Mouse (Mus musculus): ENCODE results near the gene Spata3. TPM values are rescaled to one million over a fixed set of nuclear protein-coding genes. Genes with fewer than 3 reads are reported as not detected.
"Not testable (repeated sequence)": the region's sequence is repeated elsewhere in the genome, so short reads cannot be mapped to it uniquely, and the experiment has no call there.

The Spata3 gene
- polyA plus RNA-seq, 1 experiment from 2014 or later, result not detected

DNA sequence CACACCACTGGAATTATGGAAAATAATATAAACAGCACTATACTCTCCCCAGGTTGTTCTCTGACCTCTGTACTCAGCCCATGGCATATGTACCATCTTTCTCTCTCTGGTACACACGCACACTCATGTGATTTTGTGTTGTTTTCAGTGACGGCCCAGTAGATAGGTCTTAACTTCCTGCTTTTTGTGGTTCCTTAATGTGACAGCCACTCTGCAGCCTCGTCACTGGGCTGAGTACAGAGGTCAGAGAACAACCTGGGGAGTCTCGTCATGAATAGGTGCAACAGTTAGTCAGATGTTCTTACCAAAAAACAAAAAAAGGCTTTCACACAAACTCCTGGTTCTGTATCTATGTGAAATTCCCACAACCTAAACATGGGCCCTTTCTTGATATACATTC is 28.3 kb upstream of the Spata3 start:
- Histone ChIP-seq H3K9ac (ENCODE audit: low read length) (no peak overlapping the region), H3K27ac (ENCODE audit: low read depth, low read length) (no peak overlapping the region), H3K4me2 (ENCODE audit: low read depth) (no peak overlapping the region), H3K4me1 (ENCODE audit: control insufficient read depth, insufficient read depth, low read length) (no peaks in the 10 kb centered on the region), H3K4me3 (ENCODE audit: low read depth, low read length) (no peak overlapping the region), H3K27me3 (ENCODE audit: control insufficient read depth, insufficient read depth, low read length) (no peaks in the 10 kb centered on the region), H3K36me3 (ENCODE audit: control insufficient read depth, insufficient read depth, low read length) (no peaks in the 10 kb centered on the region), H3K9me3 (ENCODE audit: control insufficient read depth, low read length) (no peaks in the 10 kb centered on the region)
- no peak for ATAC-seq (ENCODE audit: insufficient read depth, low FRiP score, low TSS enrichment)
- DNase-seq (ENCODE audit: low spot score), result no peak
- WGBS, result 78% methylated on average over 4 of the region's 4 CpGs

DNA sequence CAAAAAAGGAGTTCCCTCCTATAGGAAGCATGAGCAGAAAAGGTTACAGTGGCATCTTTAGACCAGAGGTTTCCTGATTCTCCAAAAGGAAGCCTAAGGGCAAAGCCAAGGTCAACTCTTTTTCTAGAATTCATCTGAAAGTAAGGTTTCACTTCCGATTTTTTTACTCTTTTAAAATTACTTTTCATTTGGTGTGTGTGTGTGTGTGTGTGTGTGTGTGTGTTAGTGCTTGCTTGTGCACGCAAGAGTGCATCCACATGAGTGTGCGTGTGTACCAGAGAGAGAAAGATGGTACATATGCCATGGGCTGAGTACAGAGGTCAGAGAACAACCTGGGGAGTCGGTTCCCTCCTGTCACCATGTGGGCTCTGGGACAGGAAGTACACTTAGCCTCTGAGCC is 27.7 kb upstream of the Spata3 start:
- not testable (repeated sequence) for H3K4me2 ChIP-seq (ENCODE audit: low read depth); H3K36me3 ChIP-seq (ENCODE audit: control insufficient read depth, insufficient read depth, low read length); H3K4me3 ChIP-seq (ENCODE audit: low read depth, low read length); H3K27me3 ChIP-seq (ENCODE audit: control insufficient read depth, insufficient read depth, low read length); H3K9me3 ChIP-seq (ENCODE audit: control insufficient read depth, low read length); H3K4me1 ChIP-seq (ENCODE audit: control insufficient read depth, insufficient read depth, low read length); ATAC-seq (ENCODE audit: insufficient read depth, low FRiP score, low TSS enrichment); H3K9ac ChIP-seq (ENCODE audit: low read length); H3K27ac ChIP-seq (ENCODE audit: low read depth, low read length); DNase-seq (ENCODE audit: low spot score)
- 88% methylated on average over 4 of the region's 4 CpGs for WGBS

DNA sequence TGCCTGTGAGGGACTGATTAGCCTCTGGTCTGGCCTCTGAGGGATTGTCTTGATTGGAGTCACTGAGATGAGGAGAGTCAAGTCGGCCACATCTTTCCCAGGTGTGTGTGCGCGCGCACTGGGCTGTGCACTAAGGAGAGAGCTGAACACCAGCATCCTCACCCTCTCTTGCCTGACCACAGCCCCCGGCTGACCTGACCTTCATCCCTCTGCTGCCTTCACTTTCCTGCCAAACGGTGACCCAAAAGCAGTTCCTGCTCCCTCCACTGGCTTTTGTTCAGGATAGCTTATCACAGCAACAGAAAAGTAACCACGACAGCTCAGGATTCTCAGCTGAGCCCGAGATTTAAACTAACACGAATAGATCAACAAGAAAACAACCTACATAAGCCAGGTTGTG is 24.4 kb upstream of the Spata3 start:
- H3K9me3 ChIP-seq (ENCODE audit: control insufficient read depth, low read length), result no peaks in the 10 kb centered on the region
- no peak overlapping the region for H3K27ac ChIP-seq (ENCODE audit: low read depth, low read length)
- ATAC-seq (ENCODE audit: insufficient read depth, low FRiP score, low TSS enrichment), result no peak

DNA sequence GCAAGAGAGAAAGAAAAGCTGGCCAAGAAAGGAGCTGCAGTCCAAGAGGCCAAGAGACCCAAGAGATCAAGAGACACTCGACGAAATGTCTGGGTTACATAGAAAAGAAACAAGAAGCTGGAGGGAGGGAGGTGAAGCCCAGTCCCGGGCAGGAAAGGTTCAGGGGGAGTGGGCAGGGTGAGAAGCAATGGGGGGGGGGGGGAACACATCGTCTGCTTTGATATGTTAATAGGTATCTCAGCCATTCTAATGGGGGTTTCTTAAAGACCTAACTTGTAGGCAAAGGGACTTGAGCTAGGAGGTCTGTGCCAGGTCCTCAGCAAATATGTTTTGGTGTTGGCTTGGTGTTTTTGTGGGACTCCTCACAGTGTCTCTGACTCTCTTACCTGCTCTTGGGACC is 23.1 kb upstream of the Spata3 start:
- Histone ChIP-seq H3K4me1 (ENCODE audit: control insufficient read depth, insufficient read depth, low read length) (no peaks in the 10 kb centered on the region), H3K27me3 (ENCODE audit: control insufficient read depth, insufficient read depth, low read length) (no peaks in the 10 kb centered on the region), H3K36me3 (ENCODE audit: control insufficient read depth, insufficient read depth, low read length) (no peaks in the 10 kb centered on the region), H3K4me2 (ENCODE audit: low read depth) (no peak overlapping the region), H3K27ac (ENCODE audit: low read depth, low read length) (no peak overlapping the region), H3K9ac (ENCODE audit: low read length) (no peak overlapping the region), H3K9me3 (ENCODE audit: control insufficient read depth, low read length) (no peaks in the 10 kb centered on the region), H3K4me3 (ENCODE audit: low read depth, low read length) (no peak overlapping the region)
- WGBS, result 58% methylated on average over 4 of the region's 4 CpGs
- ATAC-seq (ENCODE audit: insufficient read depth, low FRiP score, low TSS enrichment), result no peak
- no peak for DNase-seq (ENCODE audit: low spot score)

More for the DNA sequence above, 24.4 kb upstream of the Spata3 start:
- no peak overlapping the region for H3K9ac ChIP-seq (ENCODE audit: low read length)
- H3K27me3 ChIP-seq (ENCODE audit: control insufficient read depth, insufficient read depth, low read length), result no peaks in the 10 kb centered on the region
- H3K36me3 ChIP-seq (ENCODE audit: control insufficient read depth, insufficient read depth, low read length), result no peaks in the 10 kb centered on the region
- H3K4me1 ChIP-seq (ENCODE audit: control insufficient read depth, insufficient read depth, low read length), result no peaks in the 10 kb centered on the region
- no peak for DNase-seq (ENCODE audit: low spot score)
- H3K4me3 ChIP-seq (ENCODE audit: low read depth, low read length), result no peak overlapping the region
- no peak overlapping the region for H3K4me2 ChIP-seq (ENCODE audit: low read depth)
- 90% methylated on average over 9 of the region's 9 CpGs for WGBS

DNA sequence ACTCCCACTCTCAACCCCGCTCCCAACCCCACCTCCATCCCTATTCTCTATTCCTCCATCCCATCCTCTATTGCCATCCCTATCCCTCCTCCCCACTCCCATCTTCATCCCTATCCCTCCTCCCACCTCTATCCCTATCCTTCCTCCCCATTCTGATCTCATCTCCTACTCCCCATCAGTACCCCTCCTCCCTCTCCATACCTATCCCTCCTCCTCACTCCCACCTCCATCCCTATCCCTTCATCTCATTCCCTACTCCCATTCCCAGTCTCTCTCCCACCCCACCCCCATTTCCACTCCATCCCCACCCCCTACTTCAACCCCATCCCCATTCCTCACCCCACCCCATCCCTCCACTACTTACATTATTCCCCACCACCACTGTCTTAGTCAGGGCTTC is 19.4 kb upstream of the Spata3 start:
- 92% methylated on average over 1 of the region's 1 CpGs for WGBS
- no peaks in the 10 kb centered on the region for H3K9me3 ChIP-seq (ENCODE audit: control insufficient read depth, low read length)
- H3K4me1 ChIP-seq (ENCODE audit: control insufficient read depth, insufficient read depth, low read length), result no peaks in the 10 kb centered on the region
- no peak overlapping the region for H3K27ac ChIP-seq (ENCODE audit: low read depth, low read length)
- no peak overlapping the region for H3K4me2 ChIP-seq (ENCODE audit: low read depth)
- H3K36me3 ChIP-seq (ENCODE audit: control insufficient read depth, insufficient read depth, low read length), result no peaks in the 10 kb centered on the region
- DNase-seq (ENCODE audit: low spot score) (no peak), ATAC-seq (ENCODE audit: insufficient read depth, low FRiP score, low TSS enrichment) (no peak)
- H3K4me3 ChIP-seq (ENCODE audit: low read depth, low read length), result no peak overlapping the region
- H3K27me3 ChIP-seq (ENCODE audit: control insufficient read depth, insufficient read depth, low read length), result no peaks in the 10 kb centered on the region
- H3K9ac ChIP-seq (ENCODE audit: low read length), result no peak overlapping the region

DNA sequence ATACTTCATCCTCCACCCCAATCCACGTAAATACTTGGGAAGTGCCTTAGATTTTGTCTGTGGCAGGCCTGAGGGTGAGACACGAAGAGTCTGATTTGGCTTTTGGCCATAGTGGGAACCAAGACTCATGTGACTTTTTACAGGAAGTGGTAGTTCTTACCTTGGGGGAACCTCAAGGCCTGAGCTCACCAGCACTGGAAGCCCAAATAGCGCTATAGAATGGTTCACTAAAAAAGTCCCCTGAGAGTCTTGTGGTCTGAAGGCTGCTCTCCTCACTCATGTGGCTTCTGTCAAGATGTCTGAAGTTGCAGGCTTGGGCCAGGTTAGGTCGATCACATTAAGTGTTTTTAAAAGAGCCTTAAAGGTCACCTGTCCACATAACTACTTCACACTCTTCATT is 18.6 kb upstream of the Spata3 start:
- WGBS, result 85% methylated on average over 4 of the region's 4 CpGs
- Histone ChIP-seq H3K36me3 (ENCODE audit: control insufficient read depth, insufficient read depth, low read length) (no peaks in the 10 kb centered on the region), H3K9me3 (ENCODE audit: control insufficient read depth, low read length) (no peaks in the 10 kb centered on the region), H3K4me2 (ENCODE audit: low read depth) (no peak overlapping the region), H3K4me3 (ENCODE audit: low read depth, low read length) (no peak overlapping the region), H3K4me1 (ENCODE audit: control insufficient read depth, insufficient read depth, low read length) (no peaks in the 10 kb centered on the region), H3K27ac (ENCODE audit: low read depth, low read length) (no peak overlapping the region), H3K9ac (ENCODE audit: low read length) (no peak overlapping the region), H3K27me3 (ENCODE audit: control insufficient read depth, insufficient read depth, low read length) (no peaks in the 10 kb centered on the region)
- DNase-seq (ENCODE audit: low spot score), result no peak
- ATAC-seq (ENCODE audit: insufficient read depth, low FRiP score, low TSS enrichment), result no peak

DNA sequence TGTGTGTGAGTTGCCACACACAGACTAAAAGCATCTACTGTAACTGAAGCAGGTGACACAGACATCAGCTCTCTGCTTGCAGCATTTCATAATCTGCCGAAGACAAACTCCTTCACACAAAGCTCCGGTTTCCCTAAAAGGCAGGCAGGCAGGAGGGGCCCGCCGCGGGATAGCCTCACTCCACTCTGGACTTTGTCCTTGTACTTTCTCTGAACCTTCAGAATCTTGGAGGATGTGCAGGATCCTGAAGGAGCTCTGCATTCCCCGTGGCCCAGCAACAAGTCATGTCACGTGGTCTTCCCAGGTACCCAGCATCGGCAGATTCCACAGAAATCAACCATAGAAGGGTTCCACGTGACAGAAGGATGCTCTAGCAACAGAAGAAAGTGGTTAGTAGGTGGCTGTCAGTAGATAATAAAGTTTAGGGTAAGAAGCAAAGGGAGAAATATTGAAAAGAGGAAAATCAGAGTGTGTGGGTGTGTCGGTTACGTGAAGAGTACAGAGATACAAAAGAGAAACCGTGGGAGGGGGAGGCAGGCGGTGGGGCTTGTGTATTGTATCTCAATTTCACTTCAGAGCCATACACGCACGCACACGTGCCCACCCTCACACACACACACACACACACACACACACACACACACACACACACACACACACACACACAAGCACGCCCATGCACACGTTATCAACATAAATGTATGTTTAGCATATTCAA is 16.6 kb upstream of the Spata3 start:
- Histone ChIP-seq H3K9ac (ENCODE audit: low read length) (no peak overlapping the region), H3K36me3 (ENCODE audit: control insufficient read depth, insufficient read depth, low read length) (no peaks in the 10 kb centered on the region), H3K4me3 (ENCODE audit: low read depth, low read length) (no peak overlapping the region), H3K27me3 (ENCODE audit: control insufficient read depth, insufficient read depth, low read length) (no peaks in the 10 kb centered on the region), H3K4me2 (ENCODE audit: low read depth) (no peak overlapping the region), H3K9me3 (ENCODE audit: control insufficient read depth, low read length) (no peaks in the 10 kb centered on the region), H3K27ac (ENCODE audit: low read depth, low read length) (no peak overlapping the region), H3K4me1 (ENCODE audit: control insufficient read depth, insufficient read depth, low read length) (no peaks in the 10 kb centered on the region)
- DNase-seq (ENCODE audit: low spot score) (no peak), ATAC-seq (ENCODE audit: insufficient read depth, low FRiP score, low TSS enrichment) (no peak)
- WGBS, result 87% methylated on average over 18 of the region's 18 CpGs

DNA sequence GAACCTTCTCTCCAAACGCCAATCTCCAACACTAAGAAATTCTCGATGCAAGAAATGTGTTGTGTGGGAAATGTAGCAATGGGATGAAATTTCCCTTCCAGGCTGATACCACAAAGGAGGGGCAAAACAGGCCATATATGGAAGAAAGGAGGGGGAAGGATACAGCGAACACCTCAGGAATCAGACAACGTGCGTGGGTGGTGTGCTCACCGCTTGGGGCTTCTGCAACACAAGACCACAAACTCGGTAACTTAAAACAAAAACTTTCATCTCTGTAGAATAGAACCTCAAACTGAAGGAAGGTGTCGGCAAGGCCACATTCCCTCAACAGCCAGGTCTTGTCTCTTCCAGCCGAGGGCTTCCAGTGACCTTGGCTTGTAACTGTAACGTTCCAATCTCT is 11.1 kb upstream of the Spata3 start:
- no peak for ATAC-seq (ENCODE audit: insufficient read depth, low FRiP score, low TSS enrichment)
- Histone ChIP-seq H3K9ac (ENCODE audit: low read length) (no peak overlapping the region), H3K27ac (ENCODE audit: low read depth, low read length) (no peak overlapping the region), H3K4me2 (ENCODE audit: low read depth) (no peak overlapping the region), H3K4me3 (ENCODE audit: low read depth, low read length) (no peak overlapping the region), H3K27me3 (ENCODE audit: control insufficient read depth, insufficient read depth, low read length) (no peaks in the 10 kb centered on the region), H3K4me1 (ENCODE audit: control insufficient read depth, insufficient read depth, low read length) (no peaks in the 10 kb centered on the region), H3K9me3 (ENCODE audit: control insufficient read depth, low read length) (no peaks in the 10 kb centered on the region), H3K36me3 (ENCODE audit: control insufficient read depth, insufficient read depth, low read length) (no peaks in the 10 kb centered on the region)
- no peak for DNase-seq (ENCODE audit: low spot score)
- WGBS, result 94% methylated on average over 10 of the region's 10 CpGs

DNA sequence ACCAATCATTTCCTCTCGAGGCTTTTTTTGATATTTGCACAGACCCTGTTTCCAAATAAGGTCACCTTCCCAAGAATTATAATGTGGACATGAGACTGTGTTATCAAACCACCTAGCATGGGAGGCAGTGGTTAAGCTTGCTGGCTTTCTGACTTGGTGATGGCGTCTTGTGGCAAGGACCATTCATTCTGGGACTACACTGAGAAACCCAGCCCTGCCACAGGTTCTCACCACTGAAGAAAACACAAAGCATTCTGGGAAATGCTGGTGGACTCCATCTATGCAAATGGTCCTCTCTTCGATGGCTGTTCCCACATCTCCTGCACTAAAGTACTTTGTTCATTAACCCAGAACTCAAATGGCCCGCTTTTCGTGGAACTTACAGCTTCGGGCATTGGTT is 10.6 kb upstream of the Spata3 start:
- H3K4me3 ChIP-seq (ENCODE audit: low read depth, low read length), result no peak overlapping the region
- H3K27me3 ChIP-seq (ENCODE audit: control insufficient read depth, insufficient read depth, low read length), result no peaks in the 10 kb centered on the region
- H3K9me3 ChIP-seq (ENCODE audit: control insufficient read depth, low read length), result no peaks in the 10 kb centered on the region
- no peak overlapping the region for H3K27ac ChIP-seq (ENCODE audit: low read depth, low read length)
- H3K4me2 ChIP-seq (ENCODE audit: low read depth), result no peak overlapping the region
- no peak overlapping the region for H3K9ac ChIP-seq (ENCODE audit: low read length)
- H3K4me1 ChIP-seq (ENCODE audit: control insufficient read depth, insufficient read depth, low read length), result no peaks in the 10 kb centered on the region
- DNase-seq (ENCODE audit: low spot score) (no peak), ATAC-seq (ENCODE audit: insufficient read depth, low FRiP score, low TSS enrichment) (no peak)
- no peaks in the 10 kb centered on the region for H3K36me3 ChIP-seq (ENCODE audit: control insufficient read depth, insufficient read depth, low read length)
- WGBS, result 91% methylated on average over 6 of the region's 6 CpGs

All from neural tube, embryonic 11.5 days (tissue).